13 mouse cellular contexts compared by ENCODE assay signal in genomic region chr3:135327601-135328000, GRCm38 (mm10). TPM values are rescaled to one million over a fixed set of nuclear protein-coding genes. Genes with fewer than 3 reads are reported as not detected.
DNase-seq lines count a peak whose midpoint lies in the region; ATAC-seq and TF ChIP-seq lines count a peak whose summit lies in the region.
"Had no signal": no experiment of that assay in that cellular context is flagged by ENCODE, and none has a peak within 500 bp of the region (broad histone marks: within the 10 kb centered on the region; RNA-seq: fewer than 3 reads in every experiment).

No protein-coding gene starts in this region.

- H3K4me2 ChIP-seq in kidney, postnatal 0 days (ENCODE audit: low read length): no peak overlapping the region
- no peak overlapping the region for H3K4me2 ChIP-seq in kidney, embryonic 14.5 days (replicated peaks; ENCODE audit: low read depth, low read length)
- H3K4me2 ChIP-seq in forebrain, embryonic 14.5 days (ENCODE audit: low read length): no peak overlapping the region
- H3K4me2 ChIP-seq: heart, embryonic 13.5 days had no signal

- H3K27me3 ChIP-seq in kidney, postnatal 0 days (ENCODE audit: insufficient read depth, low read length): no peaks in the 10 kb centered on the region
- H3K27me3 ChIP-seq in kidney, embryonic 14.5 days (ENCODE audit: control insufficient read depth, insufficient read depth, low read length): no peaks in the 10 kb centered on the region
- H3K27me3 ChIP-seq in Patski: no peaks in the 10 kb centered on the region
- no peaks in the 10 kb centered on the region for H3K27me3 ChIP-seq in forebrain, embryonic 14.5 days (replicated peaks; ENCODE audit: control insufficient read depth, insufficient read depth, low read length)
- H3K27me3 ChIP-seq: heart, embryonic 13.5 days had no signal

- no peaks in the 10 kb centered on the region for H3K36me3 ChIP-seq in kidney, postnatal 0 days (ENCODE audit: insufficient read depth, low read length)
- no peaks in the 10 kb centered on the region for H3K36me3 ChIP-seq in kidney, embryonic 14.5 days (ENCODE audit: control insufficient read depth, insufficient read depth, low read length)
- H3K36me3 ChIP-seq in forebrain, embryonic 14.5 days (ENCODE audit: control insufficient read depth, insufficient read depth, low read length): no peaks in the 10 kb centered on the region
- H3K36me3 ChIP-seq: heart, embryonic 13.5 days had no signal

- no peak overlapping the region for H3K27ac ChIP-seq in kidney, postnatal 0 days
- no peak overlapping the region for H3K27ac ChIP-seq in kidney, embryonic 14.5 days (ENCODE audit: low read depth, low read length)
- no peak overlapping the region for H3K27ac ChIP-seq in forebrain, embryonic 14.5 days (ENCODE audit: low read depth, low read length)
- H3K27ac ChIP-seq: heart, embryonic 13.5 days had no signal

- H3K4me1 ChIP-seq in kidney, postnatal 0 days (replicated peaks; ENCODE audit: insufficient read depth, low read length): no peaks in the 10 kb centered on the region
- no peaks in the 10 kb centered on the region for H3K4me1 ChIP-seq in kidney, embryonic 14.5 days (ENCODE audit: control insufficient read depth, insufficient read depth, low read length)
- H3K4me1 ChIP-seq in forebrain, embryonic 14.5 days (ENCODE audit: control insufficient read depth, insufficient read depth, low read length): no peaks in the 10 kb centered on the region
- H3K4me1 ChIP-seq: heart, embryonic 13.5 days had no signal

- no peak for ATAC-seq in kidney, postnatal 0 days (replicated peaks; ENCODE audit: low FRiP score, low read depth)
- no peak for ATAC-seq in kidney, embryonic 14.5 days (ENCODE audit: low FRiP score, low TSS enrichment)
- ATAC-seq in Patski: no peak
- peak; percentile 56 for ATAC-seq in megakaryocyte progenitor cell, adult 5-6 weeks (replicated peaks; ENCODE audit: poor library complexity)
- ATAC-seq in forebrain, embryonic 14.5 days: no peak

- in situ Hi-C loops in Patski (cut with MboI; ENCODE audit: low pct_unique_long_range_greater_than_20kb): loop anchor here (5.0 kb wide), 1 partner anchor 35 kb away; no protein-coding TSS in a partner anchor

- DNase-seq in kidney, postnatal 0 days (ENCODE audit: low spot score): no peak
- peak; percentile 67 for DNase-seq in A20 (ENCODE audit: low read depth, low spot score)
- DNase-seq in Patski (ENCODE audit: low read depth, low spot score): no peak
- DNase-seq in cerebellum, adult 9-10 months: no peak
- DNase-seq in embryo, embryonic 9.5 days (ENCODE audit: extremely low spot score): no peak
- no peak for DNase-seq in forebrain, embryonic 14.5 days (ENCODE audit: low spot score)
- DNase-seq: cerebellum, adult 18-20 months had no signal

- CTCF ChIA-PET in Patski (lab: Charles Lee): interaction anchor here (0.7 to 4.4 kb wide), 11 partner anchors 8 to 47 kb away, joined by 3 to 19 read pairs (median 5); partner anchors contain the start of gene Bdh2

- no peaks in the 10 kb centered on the region for H3K9me3 ChIP-seq in kidney, postnatal 0 days (replicated peaks; ENCODE audit: low read length)
- H3K9me3 ChIP-seq in kidney, embryonic 14.5 days (ENCODE audit: control insufficient read depth, low read length): no peaks in the 10 kb centered on the region
- no peaks in the 10 kb centered on the region for H3K9me3 ChIP-seq in forebrain, embryonic 14.5 days (replicated peaks; ENCODE audit: control insufficient read depth, low read length)
- H3K9me3 ChIP-seq: heart, embryonic 13.5 days had no signal

- POLR2A ChIA-PET in Patski (lab: Charles Lee): no interaction called here

- no peak overlapping the region for H3K4me3 ChIP-seq in kidney, postnatal 0 days (replicated peaks; ENCODE audit: low read depth, low read length)
- no peak overlapping the region for H3K4me3 ChIP-seq in kidney, embryonic 14.5 days (ENCODE audit: low read length)
- H3K4me3 ChIP-seq in forebrain, embryonic 14.5 days (ENCODE audit: low read depth, low read length): no peak overlapping the region
- H3K4me3 ChIP-seq: erythroblast, embryonic 14.5 days; heart, embryonic 13.5 days had no signal

- peak; percentile 43; the same call in 1 of the 2 replicates for TF ChIP-seq CTCF in kidney, postnatal 0 days (IDR thresholded peaks at IDR 0.05; ENCODE audit: low read depth)
- TF ChIP-seq CTCF in Patski (IDR thresholded peaks at IDR 0.05): peak; percentile 74

- WGBS in kidney, postnatal 0 days: 62% methylated on average over 2 of the region's 2 CpGs
- WGBS in kidney, embryonic 14.5 days: 56% methylated on average over 2 of the region's 2 CpGs
- WGBS in forebrain, embryonic 14.5 days: 65% methylated on average over 2 of the region's 2 CpGs

- no peak overlapping the region for H3K9ac ChIP-seq in kidney, postnatal 0 days (ENCODE audit: low read depth, low read length)
- no peak overlapping the region for H3K9ac ChIP-seq in kidney, embryonic 14.5 days (ENCODE audit: low read depth, low read length)
- H3K9ac ChIP-seq in forebrain, embryonic 14.5 days (ENCODE audit: low read length): no peak overlapping the region
- H3K9ac ChIP-seq: heart, embryonic 13.5 days had no signal

RNA-seq across cellular contexts. Expression of gene Slc9b2, which starts 20.1 kb away (rescaled TPM):
- polyA plus RNA-seq in kidney, postnatal 0 days (2015; fragmentation: Nextera tagmentation; extraction: Ambion mirVana): 3.1 and 3.7 TPM in 2 replicates
- 2.5 and 4.9 TPM in 2 replicates for polyA plus RNA-seq in kidney, embryonic 14.5 days (2014; fragmentation: Nextera tagmentation; extraction: Ambion mirVana)
- not detected for polyA plus RNA-seq in Patski (2021)
- 0.17 TPM in 1 of 2 replicates, not detected in the other for total RNA-seq in megakaryocyte progenitor cell, adult 5-6 weeks (2015)
- 0.12 TPM in 1 of 2 replicates, not detected in the other for total RNA-seq in megakaryocyte progenitor cell, adult 5-6 weeks (2017)
- polyA plus RNA-seq in forebrain, embryonic 14.5 days (2014; fragmentation: Nextera tagmentation; extraction: Ambion mirVana): 0.79 and 1.5 TPM in 2 replicates
- polyA plus RNA-seq: erythroblast, embryonic 14.5 days had no signal

RNA-seq across cellular contexts. Expression of gene Slc9b1, which starts 20.2 kb away (rescaled TPM):
- 0.25 and 0.32 TPM in 2 replicates for polyA plus RNA-seq in kidney, postnatal 0 days (2015; fragmentation: Nextera tagmentation; extraction: Ambion mirVana)
- 0.27 and 0.46 TPM in 2 replicates for polyA plus RNA-seq in kidney, embryonic 14.5 days (2014; fragmentation: Nextera tagmentation; extraction: Ambion mirVana)
- polyA plus RNA-seq in Patski (2021): not detected
- not detected in 2 replicates for total RNA-seq in megakaryocyte progenitor cell, adult 5-6 weeks (2015)
- total RNA-seq in megakaryocyte progenitor cell, adult 5-6 weeks (2017): not detected in 2 replicates
- not detected in 2 replicates for polyA plus RNA-seq in forebrain, embryonic 14.5 days (2014; fragmentation: Nextera tagmentation; extraction: Ambion mirVana)
- polyA plus RNA-seq: erythroblast, embryonic 14.5 days; heart, embryonic 13.5 days; liver, embryonic 16.5 days; stomach, embryonic 14.5 days had no signal

RNA-seq across cellular contexts. Expression of gene Bdh2, which starts 46.6 kb away (rescaled TPM):
- polyA plus RNA-seq in kidney, postnatal 0 days (2015; fragmentation: Nextera tagmentation; extraction: Ambion mirVana): 103 and 107 TPM in 2 replicates
- polyA plus RNA-seq in kidney, embryonic 14.5 days (2014; fragmentation: Nextera tagmentation; extraction: Ambion mirVana): 18.1 and 18.2 TPM in 2 replicates
- 147 TPM for polyA plus RNA-seq in Patski (2021)
- 0.32 and 0.52 TPM in 2 replicates for total RNA-seq in megakaryocyte progenitor cell, adult 5-6 weeks (2015)
- total RNA-seq in megakaryocyte progenitor cell, adult 5-6 weeks (2017): 0.07 TPM in 1 of 2 replicates, not detected in the other
- polyA plus RNA-seq in forebrain, embryonic 14.5 days (2014; fragmentation: Nextera tagmentation; extraction: Ambion mirVana): 3.8 and 4.9 TPM in 2 replicates
- polyA plus RNA-seq: erythroblast, embryonic 14.5 days had no signal
